Mouse (Mus musculus) neutrophil, adult 59 days (primary cell): ENCODE data around the gene Mplkip. TPM values are rescaled to one million over a fixed set of nuclear protein-coding genes. Genes with fewer than 3 reads are reported as not detected.

Source experiments
- total RNA-seq, 2 experiments: library from RNA; stranded (reverse); gene quantifications; 1 replicate in 1 of 2; 2 replicates in 1 of 2; pipeline ENCODE4 v1.2.4; 2023

Gene Mplkip
- total RNA-seq, result 10 to 100 TPM; 15.3 to 25.9 TPM

GRCm38 (mm10) chr13:17694911-17695699 is at the start of gene Mplkip, which contains the start of gene Sugct:
TSS of gene Mplkip (plus strand) at chr13:17695192.
TSS of gene Sugct (minus strand) at chr13:17695553.

Other genes starting within 250 kb of the Mplkip start
- gene Sugct, start 361 bp downstream of the Mplkip start, total RNA-seq, result not detected
- 10 to 100 TPM; 74.0 to 83.3 TPM for gene Cdk13, start 109.9 kb downstream of the Mplkip start, total RNA-seq
- gene Rala, start 249.0 kb downstream of the Mplkip start, total RNA-seq, result 10 to 100 TPM; 23.2 to 27.5 TPM